Mouse (Mus musculus): ENCODE measurements at regions not wholly inside any gene's neighbourhood (a gene's known extent, or its start where the extent isn't known, plus 50 kb on each side); places are given as distances from the start of the nearest gene placed in this dataset.

DNA sequence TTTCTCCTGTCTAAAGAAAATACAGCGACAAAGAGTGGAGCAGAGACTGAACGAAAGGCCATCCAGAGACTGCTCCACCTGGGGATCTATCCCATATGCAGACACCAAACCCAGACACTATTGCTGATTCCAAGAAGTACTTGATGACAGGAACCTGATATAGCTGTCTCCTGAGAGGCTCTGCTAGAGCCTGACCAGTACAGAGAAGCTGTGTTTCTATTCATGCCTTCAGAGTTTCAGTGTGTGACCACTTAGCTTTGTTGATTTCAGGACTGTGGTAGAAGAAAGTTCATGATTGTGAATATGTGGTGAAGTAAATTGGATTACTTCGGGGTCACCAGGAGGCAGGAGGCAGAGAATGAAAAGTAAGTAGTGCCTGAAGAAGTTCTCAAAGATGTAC lies 356.3 kb upstream of the Negr1 start:
- no peak overlapping the region for H3K27ac ChIP-seq
- ATAC-seq = no peak
- no peak overlapping the region for H3K4me3 ChIP-seq
- no peaks in the 10 kb centered on the region for H3K4me1 ChIP-seq
- no peaks in the 10 kb centered on the region for H3K36me3 ChIP-seq (ENCODE audit: poor library complexity, severe bottlenecking)
- no peaks in the 10 kb centered on the region for H3K27me3 ChIP-seq
- H3K4me2 ChIP-seq = no peak overlapping the region
- no peaks in the 10 kb centered on the region for H3K9me3 ChIP-seq (replicated peaks)
- H3K9ac ChIP-seq = no peak overlapping the region
- 86% methylated on average over 3 of the region's 3 CpGs for WGBS

- H3K36me3 ChIP-seq (ENCODE audit: poor library complexity, severe bottlenecking) = no peaks in the 10 kb centered on the region
- H3K4me3 ChIP-seq = no peak overlapping the region
- H3K27ac ChIP-seq = no peak overlapping the region
- no peaks in the 10 kb centered on the region for H3K27me3 ChIP-seq
- H3K4me2 ChIP-seq = no peak overlapping the region
- ATAC-seq = no peak
- no peaks in the 10 kb centered on the region for H3K4me1 ChIP-seq
- 39% methylated on average over 1 of the region's 1 CpGs for WGBS
- H3K9me3 ChIP-seq (replicated peaks) = no peaks in the 10 kb centered on the region
- no peak overlapping the region for H3K9ac ChIP-seq
These were observed 353.2 kb upstream of the Negr1 start for GRCm38 (mm10) chr3:156208420-156208819.

DNA sequence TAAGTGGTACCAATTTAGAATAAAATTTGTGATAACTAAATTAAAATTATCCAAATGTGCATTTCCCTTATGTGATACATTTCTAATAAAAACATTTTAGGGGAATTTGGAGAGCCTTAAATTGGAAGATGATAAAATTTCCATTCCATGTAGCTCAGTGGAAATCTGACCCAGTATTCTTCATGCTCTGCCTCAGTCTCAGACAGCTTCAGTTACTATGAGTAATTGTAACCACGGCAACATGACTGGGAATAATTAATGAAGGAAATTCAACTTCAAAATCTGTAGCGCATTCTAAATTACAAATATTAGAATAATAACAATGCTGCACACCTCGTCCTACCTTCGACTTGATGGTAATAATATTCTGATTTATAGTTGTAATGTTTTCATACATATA lies 350.8 kb upstream of the Negr1 start:
- no peak overlapping the region for H3K9ac ChIP-seq
- H3K4me3 ChIP-seq = no peak overlapping the region
- WGBS = 83% methylated on average over 4 of the region's 4 CpGs
- H3K27me3 ChIP-seq = no peaks in the 10 kb centered on the region
- no peaks in the 10 kb centered on the region for H3K36me3 ChIP-seq (ENCODE audit: poor library complexity, severe bottlenecking)
- H3K4me1 ChIP-seq = no peaks in the 10 kb centered on the region
- no peak overlapping the region for H3K27ac ChIP-seq
- ATAC-seq = 0 out of 2 replicates have a peak, but pooled peaks have one; percentile 38
- no peaks in the 10 kb centered on the region for H3K9me3 ChIP-seq (replicated peaks)
- no peak overlapping the region for H3K4me2 ChIP-seq

DNA sequence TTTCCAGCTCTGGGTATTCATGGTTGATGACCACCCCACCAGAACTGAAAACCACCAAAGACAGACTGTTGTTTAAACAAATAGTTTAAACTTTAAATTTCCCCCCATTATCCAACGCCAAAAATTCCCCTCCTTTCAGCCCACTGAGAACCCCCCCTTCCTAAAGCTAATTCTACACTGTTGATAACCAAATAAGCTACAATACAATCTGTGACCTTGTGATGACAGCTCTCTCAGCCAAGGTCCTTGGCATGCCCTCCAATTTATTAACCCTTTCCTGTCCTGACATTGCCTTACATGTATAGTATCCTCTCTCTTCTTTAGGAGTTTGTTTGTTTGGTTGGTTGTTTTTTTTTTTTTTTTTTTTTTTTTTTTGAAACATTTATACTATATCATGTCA lies 346.8 kb upstream of the Negr1 start:
- no peaks in the 10 kb centered on the region for H3K27me3 ChIP-seq
- no peaks in the 10 kb centered on the region for H3K9me3 ChIP-seq (replicated peaks)
- no peak overlapping the region for H3K4me3 ChIP-seq
- no peak overlapping the region for H3K27ac ChIP-seq
- no peaks in the 10 kb centered on the region for H3K4me1 ChIP-seq
- H3K36me3 ChIP-seq (ENCODE audit: poor library complexity, severe bottlenecking) = no peaks in the 10 kb centered on the region
- ATAC-seq = no peak
- H3K9ac ChIP-seq = no peak overlapping the region
- H3K4me2 ChIP-seq = no peak overlapping the region
- WGBS = 57% methylated on average over 1 of the region's 1 CpGs

GRCm38 (mm10) chr3:156232111-156232510 lies 329.5 kb upstream of the Negr1 start:
- 82% methylated on average over 2 of the region's 2 CpGs for whole genome bisulfite sequencing
- no peak overlapping the region for H3K9ac ChIP-seq
- no peaks in the 10 kb centered on the region for H3K36me3 ChIP-seq (ENCODE audit: poor library complexity, severe bottlenecking)
- no peaks in the 10 kb centered on the region for H3K4me1 ChIP-seq
- no peak overlapping the region for H3K4me3 ChIP-seq
- no peak overlapping the region for H3K4me2 ChIP-seq
- H3K27me3 ChIP-seq = no peaks in the 10 kb centered on the region
- H3K9me3 ChIP-seq (replicated peaks) = no peaks in the 10 kb centered on the region
- H3K27ac ChIP-seq = no peak overlapping the region
- no peak for ATAC-seq

GRCm38 (mm10) chr3:156235955-156236354 lies 325.6 kb upstream of the Negr1 start:
- no peak for ATAC-seq
- H3K36me3 ChIP-seq (ENCODE audit: poor library complexity, severe bottlenecking) = no peaks in the 10 kb centered on the region
- no peaks in the 10 kb centered on the region for H3K27me3 ChIP-seq
- H3K27ac ChIP-seq = no peak overlapping the region
- H3K9me3 ChIP-seq (replicated peaks) = no peaks in the 10 kb centered on the region
- WGBS = 87% methylated on average over 4 of the region's 4 CpGs
- no peak overlapping the region for H3K9ac ChIP-seq
- H3K4me3 ChIP-seq = no peak overlapping the region
- H3K4me1 ChIP-seq = no peaks in the 10 kb centered on the region
- H3K4me2 ChIP-seq = no peak overlapping the region

GRCm38 (mm10) chr3:156252256-156252861 lies 309.2 kb upstream of the Negr1 start:
- 79% methylated on average over 6 of the region's 6 CpGs for WGBS
- Histone ChIP-seq H3K4me1 (no peaks in the 10 kb centered on the region; the same call in 1 of the 2 replicates), H3K36me3 (ENCODE audit: poor library complexity, severe bottlenecking) (no peaks in the 10 kb centered on the region), H3K4me3 (no peak overlapping the region), H3K4me2 (no peak overlapping the region), H3K27ac (no peak overlapping the region), H3K27me3 (no peaks in the 10 kb centered on the region), H3K9ac (no peak overlapping the region), H3K9me3 (replicated peaks) (no peaks in the 10 kb centered on the region)
- ATAC-seq = no peak

DNA sequence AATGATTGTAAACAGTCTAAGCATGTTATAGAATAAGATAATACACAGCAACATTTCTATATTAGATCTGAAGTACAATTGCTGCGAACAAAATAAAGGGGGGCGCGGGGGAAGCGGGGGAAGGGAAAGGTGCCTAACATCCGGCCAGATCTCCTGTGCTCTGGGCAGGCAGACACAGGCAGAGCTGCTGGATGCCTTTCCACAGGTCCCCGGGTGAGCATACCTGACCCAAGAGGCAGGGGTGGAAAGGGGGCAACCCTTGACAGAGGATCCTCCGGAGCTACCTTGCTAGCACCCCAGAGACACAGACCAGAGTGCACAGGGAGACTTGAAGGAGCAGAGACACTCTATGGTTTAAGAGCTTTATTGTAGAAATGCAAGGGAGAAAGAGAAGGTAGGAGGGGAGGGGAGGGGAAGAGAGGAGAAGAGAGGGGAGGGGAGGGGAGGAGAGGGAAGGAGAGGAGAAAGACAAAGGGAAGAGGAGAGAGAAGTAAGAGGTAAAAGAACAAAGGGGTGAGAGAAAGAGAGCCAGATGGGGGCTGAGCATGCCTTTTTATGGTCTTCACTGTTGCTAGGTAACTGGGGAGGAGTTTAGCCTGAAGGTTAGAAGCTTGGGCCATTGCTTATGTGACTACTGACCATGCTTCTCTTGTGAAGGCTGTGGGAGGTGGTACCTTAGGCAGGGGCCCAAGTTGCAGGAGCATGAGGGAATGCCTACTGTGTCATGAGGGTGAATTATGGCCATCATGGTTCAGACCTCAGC lies 308.2 kb upstream of the Negr1 start:
- Histone ChIP-seq H3K36me3 (ENCODE audit: poor library complexity, severe bottlenecking) (no peaks in the 10 kb centered on the region), H3K27ac (no peak overlapping the region), H3K4me1 (no peaks in the 10 kb centered on the region; the same call in 1 of the 2 replicates), H3K9ac (no peak overlapping the region), H3K9me3 (replicated peaks) (no peaks in the 10 kb centered on the region), H3K4me3 (no peak overlapping the region), H3K4me2 (no peak overlapping the region), H3K27me3 (no peaks in the 10 kb centered on the region)
- 76% methylated on average over 7 of the region's 7 CpGs for WGBS
- ATAC-seq = 0 out of 2 replicates have a peak, but pooled peaks have one; percentile 24

GRCm38 (mm10) chr3:156256719-156257118 lies 304.9 kb upstream of the Negr1 start:
- H3K27ac ChIP-seq = no peak overlapping the region
- WGBS = 97% methylated on average over 7 of the region's 7 CpGs
- ATAC-seq = no peak
- H3K4me1 ChIP-seq = no peaks in the 10 kb centered on the region; the same call in 1 of the 2 replicates
- no peak overlapping the region for H3K4me3 ChIP-seq
- no peaks in the 10 kb centered on the region for H3K9me3 ChIP-seq (replicated peaks)
- H3K36me3 ChIP-seq (ENCODE audit: poor library complexity, severe bottlenecking) = no peaks in the 10 kb centered on the region
- H3K4me2 ChIP-seq = no peak overlapping the region
- H3K27me3 ChIP-seq = no peaks in the 10 kb centered on the region
- no peak overlapping the region for H3K9ac ChIP-seq

- Histone ChIP-seq H3K27me3 (no peaks in the 10 kb centered on the region), H3K9me3 (replicated peaks) (no peaks in the 10 kb centered on the region), H3K4me2 (no peak overlapping the region), H3K9ac (no peak overlapping the region), H3K27ac (no peak overlapping the region), H3K36me3 (ENCODE audit: poor library complexity, severe bottlenecking) (no peaks in the 10 kb centered on the region), H3K4me3 (no peak overlapping the region), H3K4me1 (0 out of 2 replicates have a peak, but pooled peaks cover 5% of the 10 kb centered on the region)
- 94% methylated on average over 6 of the region's 6 CpGs for WGBS
- no peak for ATAC-seq
These were observed 296.9 kb upstream of the Negr1 start for GRCm38 (mm10) chr3:156264654-156265053.

GRCm38 (mm10) chr3:156267727-156268126 lies 293.9 kb upstream of the Negr1 start:
- Histone ChIP-seq H3K9me3 (replicated peaks) (no peaks in the 10 kb centered on the region), H3K36me3 (ENCODE audit: poor library complexity, severe bottlenecking) (no peaks in the 10 kb centered on the region), H3K9ac (no peak overlapping the region), H3K4me1 (0 out of 2 replicates have a peak, but pooled peaks cover 5% of the 10 kb centered on the region), H3K4me2 (no peak overlapping the region), H3K4me3 (no peak overlapping the region), H3K27me3 (no peaks in the 10 kb centered on the region), H3K27ac (no peak overlapping the region)
- peak; percentile 59; the same call in 1 of the 2 replicates for ATAC-seq
- WGBS = 36% methylated on average over 4 of the region's 4 CpGs

DNA sequence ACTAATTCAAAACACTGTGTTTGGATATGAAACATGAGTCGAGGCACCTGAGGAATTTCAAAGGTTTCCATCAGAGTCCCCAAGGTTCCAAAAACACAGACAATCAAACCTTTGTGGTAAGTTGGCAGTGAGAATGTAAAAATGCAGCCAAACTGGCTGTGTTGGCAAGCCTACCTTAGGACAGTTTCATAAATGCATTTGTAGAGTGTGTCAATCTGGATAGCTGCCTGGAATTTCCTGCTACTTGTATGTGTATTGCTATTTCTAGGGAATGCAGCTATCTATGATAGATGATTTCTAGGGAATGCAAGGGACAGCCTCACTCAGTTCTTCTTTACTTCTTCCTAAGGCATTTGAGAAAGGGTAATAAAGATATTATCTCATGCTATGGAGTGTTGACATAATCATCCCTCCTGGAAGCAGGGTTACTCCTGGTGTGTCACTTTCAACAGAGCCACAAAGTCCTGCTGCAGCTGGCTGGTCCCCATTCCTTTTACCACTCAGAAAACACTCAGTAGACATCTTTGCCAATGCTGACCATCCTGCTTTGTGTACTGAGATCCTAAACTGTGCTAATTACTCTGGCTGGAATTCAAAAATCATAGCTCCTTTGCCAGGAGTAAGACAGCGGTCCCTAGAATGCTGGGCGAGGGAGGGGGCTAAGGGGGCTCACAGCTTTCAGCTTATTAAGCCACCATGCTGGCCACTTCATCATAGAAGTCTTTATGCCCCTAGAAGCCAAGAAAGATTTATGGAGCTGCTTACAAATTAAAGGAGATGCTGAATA lies 261.4 kb upstream of the Negr1 start:
- Histone ChIP-seq H3K9ac (no peak overlapping the region), H3K36me3 (ENCODE audit: poor library complexity, severe bottlenecking) (no peaks in the 10 kb centered on the region), H3K4me3 (no peak overlapping the region), H3K4me2 (no peak overlapping the region), H3K9me3 (replicated peaks) (no peaks in the 10 kb centered on the region), H3K4me1 (peaks cover 28% of the 10 kb centered on the region), H3K27ac (peak overlapping the region; percentile 27; the same call in 1 of the 2 replicates), H3K27me3 (no peaks in the 10 kb centered on the region)
- WGBS = 45% methylated on average over 3 of the region's 3 CpGs
- peak; percentile 79 for ATAC-seq

Data from forebrain, embryonic 13.5 days (tissue).